Mouse (Mus musculus) neural tube, embryonic 11.5 days (tissue): ENCODE measurements around the gene Smg9. TPM values are rescaled to one million over a fixed set of nuclear protein-coding genes. Genes with fewer than 3 reads are reported as not detected.

Source experiments
- ATAC-seq: fragments of 200-750 bp; cut with Nextera tagmentation; 2 replicates; pipeline ENCODE4 v1.8.0; 2017; ENCODE audit warnings: moderate number of reproducible peaks, mild to moderate bottlenecking, moderate TSS enrichment, moderate library complexity; ENCODE audit not compliant: insufficient read depth, low FRiP score, low TSS enrichment
- DNase-seq: peaks from one replicate; pipeline ENCODE4 v3.0.0-alpha.2; 2015; ENCODE audit warnings: low spot score
- H3K27ac ChIP-seq: fragments of 300-500 bp; sonication (generic); 2 replicates; pipeline ENCODE4 v1.5.1; 2014; ENCODE audit warnings: low read depth, mild to moderate bottlenecking, low read length
- H3K27me3 ChIP-seq: fragments of 300-500 bp; sonication (generic); 2 replicates; pipeline ENCODE4 v1.6.1; 2014; ENCODE audit warnings: mild to moderate bottlenecking, low read length, mixed read lengths; ENCODE audit not compliant: control insufficient read depth, insufficient read depth
- H3K36me3 ChIP-seq: fragments of 300-500 bp; sonication (generic); 2 replicates; pipeline ENCODE4 v1.6.1; 2014; ENCODE audit warnings: mild to moderate bottlenecking, low read length, moderate library complexity, mixed read lengths; ENCODE audit not compliant: control insufficient read depth, insufficient read depth
- H3K4me1 ChIP-seq: fragments of 300-500 bp; sonication (generic); 2 replicates; pipeline ENCODE4 v1.6.1; 2014; ENCODE audit warnings: low read length, mixed read lengths; ENCODE audit not compliant: control insufficient read depth, insufficient read depth
- H3K4me2 ChIP-seq: fragments of 300-500 bp; sonication (generic); 2 replicates; pipeline ENCODE4 v1.6.1; 2014; ENCODE audit warnings: low read depth, mild to moderate bottlenecking, moderate library complexity
- H3K4me3 ChIP-seq: fragments of 300-500 bp; sonication (generic); 2 replicates; pipeline ENCODE4 v1.5.1; 2014; ENCODE audit warnings: low read depth, low read length
- H3K9ac ChIP-seq: fragments of 300-500 bp; sonication (generic); 2 replicates; pipeline ENCODE4 v1.6.1; 2014; ENCODE audit warnings: mild to moderate bottlenecking, low read length
- H3K9me3 ChIP-seq: fragments of 300-500 bp; sonication (generic); 2 replicates; pipeline ENCODE4 v1.6.1; 2016; ENCODE audit warnings: low read length; ENCODE audit not compliant: control insufficient read depth
- WGBS: fragments of 180-500 bp; shearing (Covaris S2); extraction: QIAGEN DNeasy Blood & Tissue Kit; methylation state at CpG from one replicate; pipeline ENCODE4 v1.1.7; 2014; 5-methylcytosine and 5-hydroxymethylcytosine counted together
- polyA plus RNA-seq: library from polyadenylated mRNA; unstranded; fragments of >200 nt; fragmentation: Nextera tagmentation; extraction: Ambion mirVana; gene quantifications from 2 replicates; pipeline ENCODE4 v1.2.1, GENCODE M21; 2014

Gene Smg9
- polyA plus RNA-seq, 1 experiment from 2014 or later = 21.8 TPM

DNA sequence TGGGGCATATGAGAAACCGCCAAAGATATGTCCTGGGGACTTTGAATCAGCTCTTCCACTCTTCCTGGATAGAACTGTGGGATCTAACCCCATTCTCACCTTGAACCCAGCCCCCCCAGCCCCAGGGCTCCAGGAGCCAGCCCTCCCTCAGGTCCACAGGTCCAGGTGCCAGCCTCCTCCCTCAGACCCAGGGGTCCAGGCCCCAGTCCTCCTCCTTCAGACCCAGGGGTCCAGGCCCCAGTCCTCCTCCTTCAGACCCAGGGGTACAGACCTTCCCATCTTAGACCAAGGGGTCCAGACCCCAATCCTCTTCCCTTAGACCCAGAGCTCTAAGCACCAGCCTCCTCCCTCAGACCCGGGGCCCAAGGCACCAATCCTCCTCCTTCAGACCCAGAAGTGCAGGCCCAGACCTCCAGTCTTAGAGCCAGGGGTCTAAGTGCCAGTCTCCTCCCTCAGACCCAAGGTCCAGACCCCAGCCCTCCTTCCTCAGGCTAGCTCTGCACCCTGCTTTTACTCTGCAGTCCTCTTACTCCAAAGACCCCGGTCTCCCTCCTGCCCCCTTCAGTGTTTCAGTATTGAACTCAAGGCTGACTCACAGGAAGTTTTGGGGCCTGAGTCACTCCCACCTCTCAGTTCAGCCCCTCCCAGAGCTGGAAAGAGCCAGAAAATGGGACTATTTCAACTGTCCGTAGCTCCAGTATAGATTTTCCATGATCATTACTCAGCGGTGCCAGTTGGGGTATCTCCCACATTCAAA, 34.0 kb upstream of the Smg9 start:
- Histone ChIP-seq H3K27me3 (no peaks in the 10 kb centered on the region), H3K27ac (no peak overlapping the region), H3K9me3 (no peaks in the 10 kb centered on the region), H3K9ac (no peak overlapping the region), H3K4me1 (no peaks in the 10 kb centered on the region), H3K4me3 (no peak overlapping the region), H3K36me3 (no peaks in the 10 kb centered on the region), H3K4me2 (no peak overlapping the region)
- DNase-seq (no peak), ATAC-seq (peak; percentile 36; the same call in 1 of the 2 replicates)
- WGBS = 83% methylated on average over 5 of the region's 5 CpGs

DNA sequence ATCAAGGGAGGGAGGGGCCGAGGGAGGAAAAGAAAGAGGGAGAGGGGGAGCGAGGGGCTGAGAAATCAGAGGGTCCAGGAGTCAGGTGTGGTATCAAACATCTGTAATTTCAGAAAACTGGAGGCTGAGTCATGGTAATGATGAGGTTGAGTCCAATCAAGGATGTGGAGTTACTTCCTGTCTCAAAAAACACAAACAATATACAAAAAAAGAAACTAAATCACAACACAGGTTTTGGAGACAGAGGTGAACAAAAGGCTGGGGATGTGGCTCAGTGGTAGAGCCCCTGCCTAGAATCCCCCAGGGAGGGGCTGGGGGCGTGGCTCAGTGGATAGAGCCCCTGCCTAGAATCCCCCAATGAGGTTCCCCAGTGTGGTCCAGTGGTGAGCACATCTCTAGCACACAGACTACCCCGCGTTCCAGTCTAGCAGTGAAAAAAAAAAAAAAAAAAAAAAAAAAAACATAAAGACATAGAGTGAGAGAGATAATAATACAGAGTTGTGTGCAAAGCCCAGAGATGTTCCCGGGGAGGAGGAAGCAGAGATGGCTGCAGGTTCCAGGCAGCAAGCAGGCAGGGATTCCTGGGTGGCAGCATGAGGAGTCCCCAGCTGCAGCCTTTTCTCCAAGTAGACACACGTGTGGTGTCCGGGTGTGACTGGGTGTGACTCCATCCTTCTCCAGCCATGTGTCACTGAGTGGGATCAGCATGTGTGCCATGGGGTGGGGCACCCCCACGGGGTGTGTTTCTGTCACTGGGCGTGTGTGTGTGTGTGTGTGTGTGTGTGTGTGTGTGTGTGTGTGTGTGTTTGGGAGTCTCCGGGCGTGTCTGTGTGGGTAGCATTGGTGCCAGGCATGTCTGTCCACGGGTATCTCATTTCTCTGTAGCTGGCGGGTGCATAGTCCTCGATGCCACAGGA, 32.4 kb upstream of the Smg9 start:
- Histone ChIP-seq H3K27me3 (no peaks in the 10 kb centered on the region), H3K4me3 (no peak overlapping the region), H3K4me1 (no peaks in the 10 kb centered on the region), H3K9me3 (no peaks in the 10 kb centered on the region), H3K27ac (no peak overlapping the region), H3K36me3 (no peaks in the 10 kb centered on the region), H3K4me2 (no peak overlapping the region), H3K9ac (no peak overlapping the region)
- no peak for DNase-seq
- ATAC-seq = no peak
- 77% methylated on average over 15 of the region's 15 CpGs for WGBS

DNA sequence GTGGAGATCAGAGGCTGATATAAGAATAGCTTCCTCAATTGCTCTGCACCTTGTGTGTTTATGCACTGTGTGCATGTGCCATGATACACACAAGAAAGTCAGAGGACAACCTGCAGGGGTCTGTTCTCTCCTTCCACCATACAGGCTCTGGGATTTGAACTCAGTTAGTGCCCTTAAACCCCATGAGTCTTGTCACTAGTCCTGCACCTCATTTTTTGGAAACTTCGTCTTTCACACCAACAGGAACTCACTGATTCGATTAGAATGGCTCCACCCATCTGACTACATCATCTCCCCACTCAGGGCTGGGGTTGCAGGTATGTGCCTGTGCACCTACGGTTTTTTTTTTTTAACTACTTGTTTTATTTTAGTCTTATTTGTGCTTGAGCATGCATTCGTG, 31.2 kb upstream of the Smg9 start:
- Histone ChIP-seq H3K9ac (no peak overlapping the region), H3K27me3 (no peaks in the 10 kb centered on the region), H3K36me3 (no peaks in the 10 kb centered on the region), H3K4me1 (no peaks in the 10 kb centered on the region), H3K27ac (no peak overlapping the region), H3K4me2 (no peak overlapping the region), H3K4me3 (no peak overlapping the region), H3K9me3 (no peaks in the 10 kb centered on the region)
- DNase-seq (no peak), ATAC-seq (no peak)
- 74% methylated on average over 4 of the region's 4 CpGs for WGBS

DNA sequence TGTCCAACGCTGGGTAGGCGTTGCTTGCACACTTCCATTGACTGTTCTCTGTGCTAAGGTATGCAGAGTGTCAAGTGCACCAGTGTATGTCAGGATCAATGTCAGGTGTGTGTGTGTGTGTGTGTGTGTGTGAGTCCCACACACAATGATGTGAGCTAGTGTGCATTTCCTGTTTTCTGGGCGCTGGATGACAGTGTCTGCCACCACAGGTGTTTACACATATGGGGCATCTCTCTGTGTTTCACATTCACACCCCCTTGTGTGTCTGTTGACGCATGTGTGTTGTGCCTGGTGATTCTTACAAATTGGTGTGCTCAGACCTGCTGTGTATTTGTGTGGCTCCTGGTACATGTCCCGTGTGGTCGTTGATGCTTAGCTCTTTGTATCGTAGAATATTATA, 30.5 kb upstream of the Smg9 start:
- Histone ChIP-seq H3K4me2 (no peak overlapping the region), H3K4me1 (0 out of 2 replicates have a peak, but pooled peaks cover 2% of the 10 kb centered on the region), H3K27me3 (no peaks in the 10 kb centered on the region), H3K36me3 (no peaks in the 10 kb centered on the region), H3K9me3 (no peaks in the 10 kb centered on the region), H3K4me3 (no peak overlapping the region), H3K27ac (no peak overlapping the region), H3K9ac (no peak overlapping the region)
- WGBS = 91% methylated on average over 7 of the region's 7 CpGs
- ATAC-seq = no peak
- DNase-seq = no peak

DNA sequence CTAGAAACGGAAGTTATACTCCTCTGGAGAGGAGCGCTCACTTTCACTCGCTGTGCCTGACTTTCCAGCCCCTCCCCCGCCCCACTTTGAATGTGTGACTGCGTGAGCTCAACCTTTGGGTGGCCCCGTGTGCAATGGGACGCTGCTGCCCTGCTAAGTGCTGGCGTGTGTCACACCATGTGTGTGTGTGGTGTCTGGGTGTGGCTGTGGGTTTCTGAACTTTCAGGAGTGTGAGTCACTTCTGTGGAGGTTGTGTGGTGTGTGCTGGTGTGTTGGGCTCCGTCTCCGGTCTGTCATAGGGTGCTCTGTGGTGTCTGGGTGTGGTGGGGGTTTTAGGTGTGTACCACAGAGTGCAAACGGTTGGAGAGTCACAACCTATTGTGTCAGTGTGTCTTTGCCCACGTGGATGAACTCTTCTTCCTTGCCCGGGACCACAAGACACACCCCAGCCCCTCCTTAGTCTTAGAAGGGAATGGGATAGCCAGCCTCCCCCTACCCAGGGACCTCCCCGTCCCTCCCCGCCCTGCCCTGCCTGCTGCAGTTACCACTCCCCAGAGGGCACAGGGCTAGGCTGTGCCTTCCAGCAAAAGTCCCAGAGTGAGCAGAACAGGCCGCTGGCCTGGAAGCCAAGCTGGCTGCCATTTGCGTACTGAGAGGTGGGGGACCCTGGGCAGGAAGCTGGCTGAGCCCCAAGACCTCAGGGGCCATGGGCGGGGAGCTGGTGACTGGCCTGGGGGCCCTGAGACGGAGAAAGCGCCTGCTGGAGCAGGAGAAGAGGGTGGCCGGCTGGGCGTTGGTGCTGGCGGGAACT, 29.5 kb upstream of the Smg9 start, which contains the start of gene Kcnn4:
TSS of gene Kcnn4 (plus strand) at position 533 of the 811 bp plus-strand sequence.
- Histone ChIP-seq H3K4me2 (no peak within 1 kb of the TSS), H3K27me3 (no peaks in the 10 kb centered on the region), H3K27ac (no peak within 1 kb of the TSS), H3K4me3 (0 out of 2 replicates have a peak within 1 kb of the TSS, but pooled peaks have one; percentile 10), H3K9ac (peak within 1 kb of the TSS; percentile 37; the same call in 1 of the 2 replicates), H3K4me1 (0 out of 2 replicates have a peak, but pooled peaks cover 2% of the 10 kb centered on the region), H3K36me3 (no peaks in the 10 kb centered on the region), H3K9me3 (no peaks in the 10 kb centered on the region)
- no peak for ATAC-seq
- 40% methylated on average over 22 of the region's 23 CpGs for WGBS
- no peak for DNase-seq

DNA sequence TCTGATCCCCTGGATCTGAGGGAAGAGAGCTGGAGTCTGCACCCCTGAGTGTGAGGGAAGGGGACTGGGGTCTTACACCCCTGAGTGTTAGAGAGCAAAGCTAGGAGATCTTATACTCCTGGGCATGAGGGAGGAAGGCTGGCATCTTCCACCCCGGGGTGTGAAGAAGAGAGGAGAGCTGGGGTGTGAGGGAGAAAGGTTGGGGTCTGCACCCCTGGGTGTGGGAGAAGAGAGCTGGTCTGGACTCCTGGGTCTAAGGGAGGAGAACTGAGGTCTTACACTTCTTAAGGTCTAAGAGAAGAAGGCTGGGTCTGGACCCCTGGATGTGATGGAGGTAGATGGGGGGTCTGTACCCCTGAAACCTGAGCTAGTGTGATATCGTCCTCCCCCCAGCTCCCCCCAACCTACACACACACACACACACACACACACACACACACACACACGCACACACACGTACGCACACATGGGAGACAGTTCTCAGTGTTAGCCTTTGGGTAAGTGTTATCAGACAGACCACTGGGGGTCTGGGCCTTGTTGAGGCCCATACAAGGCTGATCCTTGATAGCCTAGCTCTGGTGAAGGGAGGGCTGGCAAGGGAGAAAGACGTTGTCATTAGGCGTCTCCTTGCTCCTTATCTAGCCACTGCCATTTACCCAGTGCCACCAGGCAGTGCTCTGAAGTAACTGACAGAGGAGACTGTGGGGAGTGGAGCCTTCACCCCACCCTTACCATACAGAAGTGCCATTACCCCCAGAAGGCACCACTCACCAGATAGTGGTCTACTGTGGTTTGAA, 28.2 kb upstream of the Smg9 start:
- WGBS = 86% methylated on average over 7 of the region's 7 CpGs
- ATAC-seq (no peak), DNase-seq (no peak)
- H3K9me3 ChIP-seq = no peaks in the 10 kb centered on the region
- no peaks in the 10 kb centered on the region for H3K36me3 ChIP-seq
- H3K9ac ChIP-seq = no peak overlapping the region
- 0 out of 2 replicates have a peak, but pooled peaks cover 2% of the 10 kb centered on the region for H3K4me1 ChIP-seq
- no peak overlapping the region for H3K4me2 ChIP-seq
- no peaks in the 10 kb centered on the region for H3K27me3 ChIP-seq
- H3K4me3 ChIP-seq = 0 out of 2 replicates have a peak overlapping the region, but pooled peaks have one; percentile 10
- H3K27ac ChIP-seq = no peak overlapping the region

DNA sequence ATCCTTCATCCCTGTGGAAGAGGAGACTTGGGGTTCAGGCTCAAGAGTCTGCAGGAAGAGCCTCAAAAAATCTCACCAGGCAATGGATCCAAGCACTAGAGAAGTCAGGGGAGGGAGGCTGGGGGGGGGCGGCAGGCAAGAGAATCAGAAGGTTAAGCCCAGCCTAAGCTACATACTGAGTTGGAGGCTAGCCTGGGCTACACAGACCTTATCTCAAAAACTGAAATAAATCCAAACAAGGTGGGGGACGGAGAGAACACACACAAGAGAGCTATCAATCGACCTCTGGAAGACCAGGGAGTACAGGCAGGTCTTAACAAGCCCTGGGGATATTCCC, 27.6 kb upstream of the Smg9 start:
- H3K4me3 ChIP-seq = no peak overlapping the region
- 0 out of 2 replicates have a peak, but pooled peaks cover 2% of the 10 kb centered on the region for H3K4me1 ChIP-seq
- H3K9me3 ChIP-seq = no peaks in the 10 kb centered on the region
- ATAC-seq = no peak
- H3K36me3 ChIP-seq = no peaks in the 10 kb centered on the region
- H3K27me3 ChIP-seq = no peaks in the 10 kb centered on the region
- no peak overlapping the region for H3K9ac ChIP-seq
- H3K27ac ChIP-seq = no peak overlapping the region
- 74% methylated on average over 3 of the region's 3 CpGs for WGBS
- DNase-seq = no peak
- H3K4me2 ChIP-seq = no peak overlapping the region

DNA sequence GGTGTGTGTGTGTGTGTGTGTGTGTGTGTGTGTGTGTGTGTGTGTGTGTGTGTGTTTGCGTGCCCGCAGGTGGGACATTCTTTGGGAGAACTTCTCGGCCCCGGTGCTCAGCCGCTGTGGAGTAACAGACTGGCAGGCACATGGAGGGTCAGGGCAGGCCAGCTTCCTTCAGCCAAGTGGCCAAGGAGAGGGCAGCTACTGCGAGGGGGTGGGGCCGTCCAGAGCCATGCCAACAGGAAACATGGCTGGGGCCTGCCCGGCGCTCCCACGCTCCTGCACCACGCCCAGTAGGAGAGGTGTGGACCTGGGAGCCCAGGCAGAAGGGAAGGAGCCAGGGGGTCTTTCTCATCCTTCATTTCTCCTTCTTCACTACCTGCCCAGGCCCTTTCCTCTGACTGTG, 27.1 kb upstream of the Smg9 start:
- 84% methylated on average over 10 of the region's 11 CpGs for WGBS
- H3K4me3 ChIP-seq = no peak overlapping the region
- H3K27me3 ChIP-seq = no peaks in the 10 kb centered on the region
- no peak overlapping the region for H3K4me2 ChIP-seq
- no peaks in the 10 kb centered on the region for H3K36me3 ChIP-seq
- H3K4me1 ChIP-seq = 0 out of 2 replicates have a peak, but pooled peaks cover 2% of the 10 kb centered on the region
- no peak for DNase-seq
- no peak overlapping the region for H3K27ac ChIP-seq
- no peak overlapping the region for H3K9ac ChIP-seq
- H3K9me3 ChIP-seq = no peaks in the 10 kb centered on the region
- ATAC-seq = no peak
